Mouse (Mus musculus) liver, embryonic 14.5 days (tissue): ENCODE measurements at regions not wholly inside any gene's neighbourhood (a gene's known extent, or its start where the extent isn't known, plus 50 kb on each side); places are given as distances from the start of the nearest gene placed in this dataset.

Source experiments
- CTCF ChIP-seq: IDR thresholded peaks from 2 replicates; pipeline ENCODE4 v1.5.1; 2016; ENCODE audit warnings: antibody characterized with exemption, low read depth, control low read depth
- EP300 ChIP-seq: IDR thresholded peaks from 2 replicates; pipeline ENCODE4 v1.6.1; 2016; ENCODE audit warnings: antibody characterized with exemption, low read depth

- no peak for TF ChIP-seq CTCF
- TF ChIP-seq EP300 = no peak
Observed at GRCm38 (mm10) chr13:35383000-35383623, 276.5 kb upstream of the Cdyl start.
